Mouse (Mus musculus) forebrain, embryonic 13.5 days (tissue): ENCODE measurements around the gene Nsun5. TPM values are rescaled to one million over a fixed set of nuclear protein-coding genes. Genes with fewer than 3 reads are reported as not detected.
A peak's percentile ranks its signal among the peaks of the same experiment; 100 is the strongest.

Experiments
- ATAC-seq: fragments of 200-750 bp; cut with Nextera tagmentation; 2 replicates; pipeline ENCODE4 v1.8.0; 2017
- H3K27ac ChIP-seq: fragments of 300-500 bp; sonication (generic); 2 replicates; pipeline ENCODE4 v1.5.1; 2015; ENCODE audit warnings: inconsistent platforms, mild to moderate bottlenecking, moderate library complexity
- H3K27me3 ChIP-seq: fragments of 300-500 bp; sonication (generic); 2 replicates; pipeline ENCODE4 v1.6.1; 2015; ENCODE audit warnings: mild to moderate bottlenecking, inconsistent platforms
- H3K36me3 ChIP-seq: fragments of 300-500 bp; sonication (generic); 2 replicates; pipeline ENCODE4 v1.6.1; 2015; ENCODE audit warnings: mild to moderate bottlenecking, inconsistent platforms; ENCODE audit not compliant: poor library complexity, severe bottlenecking
- H3K4me1 ChIP-seq: fragments of 300-500 bp; sonication (generic); 2 replicates; pipeline ENCODE4 v1.6.1; 2015; ENCODE audit warnings: inconsistent platforms
- H3K4me2 ChIP-seq: fragments of 300-500 bp; sonication (generic); 2 replicates; pipeline ENCODE4 v1.6.1; 2015; ENCODE audit warnings: inconsistent platforms, mild to moderate bottlenecking, moderate library complexity
- H3K4me3 ChIP-seq: fragments of 300-500 bp; sonication (generic); 2 replicates; pipeline ENCODE4 v1.5.1; 2015; ENCODE audit warnings: mild to moderate bottlenecking, inconsistent platforms
- H3K9ac ChIP-seq: fragments of 300-500 bp; sonication (generic); 2 replicates; pipeline ENCODE4 v1.6.1; 2015; ENCODE audit warnings: mild to moderate bottlenecking, inconsistent platforms
- H3K9me3 ChIP-seq: fragments of 300-500 bp; sonication (generic); replicated peaks from 2 replicates; pipeline ENCODE4 v1.6.1; 2016; ENCODE audit warnings: inconsistent platforms
- WGBS: fragments of 180-500 bp; shearing (Covaris S2); methylation state at CpG from one replicate; pipeline ENCODE4 v1.1.7; 2015; 5-methylcytosine and 5-hydroxymethylcytosine counted together
- polyA plus RNA-seq: library from polyadenylated mRNA; unstranded; fragments of >200 nt; fragmentation: Nextera tagmentation; extraction: Ambion mirVana; gene quantifications from 2 replicates; pipeline ENCODE4 v1.2.1, GENCODE M21; 2015

The Nsun5 gene
- polyA plus RNA-seq, 1 experiment from 2014 or later, result 36.8 TPM

GRCm38 (mm10) chr5:135376341-135376740 is 6.6 kb downstream of the Nsun5 start:
- Histone ChIP-seq H3K9me3 (no peaks in the 10 kb centered on the region), H3K27me3 (no peaks in the 10 kb centered on the region), H3K27ac (no peak overlapping the region), H3K4me2 (no peak overlapping the region), H3K36me3 (peaks cover 99% of the 10 kb centered on the region), H3K4me1 (peaks cover 4% of the 10 kb centered on the region; the same call in 1 of the 2 replicates), H3K4me3 (no peak overlapping the region), H3K9ac (no peak overlapping the region)
- no peak for ATAC-seq
- WGBS, result 57% methylated on average over 2 of the region's 2 CpGs

GRCm38 (mm10) chr5:135380681-135381080 is 10.9 kb downstream of the Nsun5 start:
- WGBS, result 97% methylated on average over 4 of the region's 4 CpGs
- Histone ChIP-seq H3K4me3 (no peak overlapping the region), H3K4me1 (no peaks in the 10 kb centered on the region), H3K9ac (no peak overlapping the region), H3K27ac (no peak overlapping the region), H3K9me3 (no peaks in the 10 kb centered on the region), H3K27me3 (no peaks in the 10 kb centered on the region), H3K36me3 (peaks cover 99% of the 10 kb centered on the region), H3K4me2 (no peak overlapping the region)
- no peak for ATAC-seq

- H3K27me3 ChIP-seq, result no peaks in the 10 kb centered on the region
- H3K4me2 ChIP-seq, result no peak overlapping the region
- H3K9me3 ChIP-seq, result no peaks in the 10 kb centered on the region
- peaks cover 99% of the 10 kb centered on the region for H3K36me3 ChIP-seq
- H3K9ac ChIP-seq, result no peak overlapping the region
- ATAC-seq, result no peak
- H3K4me1 ChIP-seq, result no peaks in the 10 kb centered on the region
- H3K4me3 ChIP-seq, result no peak overlapping the region
- WGBS, result 96% methylated on average over 10 of the region's 10 CpGs
- no peak overlapping the region for H3K27ac ChIP-seq
These were observed 11.7 kb downstream of the Nsun5 start for GRCm38 (mm10) chr5:135381356-135381925.

- no peak overlapping the region for H3K4me2 ChIP-seq
- no peak for ATAC-seq
- WGBS, result 93% methylated on average over 7 of the region's 7 CpGs
- H3K4me3 ChIP-seq, result no peak overlapping the region
- no peaks in the 10 kb centered on the region for H3K9me3 ChIP-seq
- no peak overlapping the region for H3K9ac ChIP-seq
- H3K27ac ChIP-seq, result no peak overlapping the region
- H3K36me3 ChIP-seq, result peaks cover 99% of the 10 kb centered on the region
- no peaks in the 10 kb centered on the region for H3K4me1 ChIP-seq
- no peaks in the 10 kb centered on the region for H3K27me3 ChIP-seq
These were observed 13.0 kb downstream of the Nsun5 start for GRCm38 (mm10) chr5:135382746-135383145.

- 82% methylated on average over 10 of the region's 10 CpGs for WGBS
- H3K4me1 ChIP-seq, result no peaks in the 10 kb centered on the region
- peaks cover 99% of the 10 kb centered on the region for H3K36me3 ChIP-seq
- H3K4me2 ChIP-seq, result no peak overlapping the region
- no peaks in the 10 kb centered on the region for H3K27me3 ChIP-seq
- H3K4me3 ChIP-seq, result no peak overlapping the region
- no peaks in the 10 kb centered on the region for H3K9me3 ChIP-seq
- no peak overlapping the region for H3K27ac ChIP-seq
- H3K9ac ChIP-seq, result no peak overlapping the region
- ATAC-seq, result no peak
These were observed 14.0 kb downstream of the Nsun5 start for GRCm38 (mm10) chr5:135383771-135384170.

- peak; percentile 93 for ATAC-seq
- peak within 1 kb of the TSS; percentile 88 for H3K27ac ChIP-seq
- under 1% methylated on average over 93 of the region's 110 CpGs for WGBS
These were observed 24.5 kb downstream of the Nsun5 start, which contains the start of gene Pom121 for GRCm38 (mm10) chr5:135394004-135394823. Gene Pom121 (minus strand): TSS chr5:135394546.

GRCm38 (mm10) chr5:135395826-135396225 is 26.1 kb downstream of the Nsun5 start:
- no peak overlapping the region for H3K9ac ChIP-seq
- no peak for ATAC-seq
- no peak overlapping the region for H3K27ac ChIP-seq
- peaks cover 15% of the 10 kb centered on the region for H3K36me3 ChIP-seq
- peaks cover 21% of the 10 kb centered on the region for H3K4me1 ChIP-seq
- H3K9me3 ChIP-seq, result no peaks in the 10 kb centered on the region
- H3K4me2 ChIP-seq, result no peak overlapping the region
- no peak overlapping the region for H3K4me3 ChIP-seq
- 53% methylated on average over 5 of the region's 5 CpGs for WGBS
- no peaks in the 10 kb centered on the region for H3K27me3 ChIP-seq

More at GRCm38 (mm10) chr5:135394004-135394823, 24.5 kb downstream of the Nsun5 start, which contains the start of gene Pom121:
- peaks cover 31% of the 10 kb centered on the region for H3K36me3 ChIP-seq
- H3K27me3 ChIP-seq, result no peaks in the 10 kb centered on the region
- peak within 1 kb of the TSS; percentile 98 for H3K9ac ChIP-seq
- peak within 1 kb of the TSS; percentile 76 for H3K4me2 ChIP-seq
- peaks cover 21% of the 10 kb centered on the region for H3K4me1 ChIP-seq
- peak within 1 kb of the TSS; percentile 82 for H3K4me3 ChIP-seq
- no peaks in the 10 kb centered on the region for H3K9me3 ChIP-seq

GRCm38 (mm10) chr5:135399382-135399781 is 29.6 kb downstream of the Nsun5 start:
- H3K4me3 ChIP-seq, result no peak overlapping the region
- no peaks in the 10 kb centered on the region for H3K9me3 ChIP-seq
- WGBS, result 81% methylated on average over 6 of the region's 6 CpGs
- no peak for ATAC-seq
- H3K4me1 ChIP-seq, result peaks cover 4% of the 10 kb centered on the region
- H3K9ac ChIP-seq, result no peak overlapping the region
- H3K4me2 ChIP-seq, result no peak overlapping the region
- no peaks in the 10 kb centered on the region for H3K36me3 ChIP-seq
- H3K27me3 ChIP-seq, result no peaks in the 10 kb centered on the region
- no peak overlapping the region for H3K27ac ChIP-seq

GRCm38 (mm10) chr5:135400244-135400643 is 30.5 kb downstream of the Nsun5 start:
- Histone ChIP-seq H3K9ac (no peak overlapping the region), H3K4me1 (no peaks in the 10 kb centered on the region; the same call in 1 of the 2 replicates), H3K4me2 (no peak overlapping the region), H3K36me3 (no peaks in the 10 kb centered on the region), H3K27ac (no peak overlapping the region), H3K4me3 (no peak overlapping the region), H3K9me3 (no peaks in the 10 kb centered on the region), H3K27me3 (no peaks in the 10 kb centered on the region)
- ATAC-seq, result 0 out of 2 replicates have a peak, but pooled peaks have one; percentile 48
- 10% methylated on average over 2 of the region's 2 CpGs for WGBS

- Histone ChIP-seq H3K4me3 (no peak overlapping the region), H3K27me3 (no peaks in the 10 kb centered on the region), H3K4me1 (no peaks in the 10 kb centered on the region; the same call in 1 of the 2 replicates), H3K36me3 (peaks cover 4% of the 10 kb centered on the region; the same call in 1 of the 2 replicates), H3K27ac (no peak overlapping the region), H3K4me2 (0 out of 2 replicates have a peak overlapping the region, but pooled peaks have one; percentile 16), H3K9me3 (no peaks in the 10 kb centered on the region), H3K9ac (no peak overlapping the region)
- WGBS, result 25% methylated on average over 20 of the region's 20 CpGs
- peak; percentile 77 for ATAC-seq
These were observed 34.9 kb downstream of the Nsun5 start for GRCm38 (mm10) chr5:135404623-135405022.

- H3K4me2 ChIP-seq, result no peak overlapping the region
- H3K9me3 ChIP-seq, result no peaks in the 10 kb centered on the region
- peaks cover 12% of the 10 kb centered on the region for H3K36me3 ChIP-seq
- ATAC-seq, result no peak
- no peaks in the 10 kb centered on the region for H3K27me3 ChIP-seq
- H3K27ac ChIP-seq, result no peak overlapping the region
- 85% methylated on average over 9 of the region's 9 CpGs for WGBS
- H3K9ac ChIP-seq, result no peak overlapping the region
- H3K4me3 ChIP-seq, result no peak overlapping the region
- H3K4me1 ChIP-seq, result no peaks in the 10 kb centered on the region; the same call in 1 of the 2 replicates
These were observed 35.7 kb downstream of the Nsun5 start for GRCm38 (mm10) chr5:135405437-135405836.

GRCm38 (mm10) chr5:135408114-135408513 is 38.4 kb downstream of the Nsun5 start:
- H3K27me3 ChIP-seq, result no peaks in the 10 kb centered on the region
- H3K36me3 ChIP-seq, result peaks cover 34% of the 10 kb centered on the region
- 87% methylated on average over 4 of the region's 4 CpGs for WGBS
- no peak overlapping the region for H3K4me3 ChIP-seq
- H3K9ac ChIP-seq, result no peak overlapping the region
- no peak overlapping the region for H3K4me2 ChIP-seq
- H3K9me3 ChIP-seq, result no peaks in the 10 kb centered on the region
- no peaks in the 10 kb centered on the region; the same call in 1 of the 2 replicates for H3K4me1 ChIP-seq
- no peak for ATAC-seq
- H3K27ac ChIP-seq, result no peak overlapping the region
